ENCODE assay signal across 20 mouse cellular contexts in the genomic region with DNA sequence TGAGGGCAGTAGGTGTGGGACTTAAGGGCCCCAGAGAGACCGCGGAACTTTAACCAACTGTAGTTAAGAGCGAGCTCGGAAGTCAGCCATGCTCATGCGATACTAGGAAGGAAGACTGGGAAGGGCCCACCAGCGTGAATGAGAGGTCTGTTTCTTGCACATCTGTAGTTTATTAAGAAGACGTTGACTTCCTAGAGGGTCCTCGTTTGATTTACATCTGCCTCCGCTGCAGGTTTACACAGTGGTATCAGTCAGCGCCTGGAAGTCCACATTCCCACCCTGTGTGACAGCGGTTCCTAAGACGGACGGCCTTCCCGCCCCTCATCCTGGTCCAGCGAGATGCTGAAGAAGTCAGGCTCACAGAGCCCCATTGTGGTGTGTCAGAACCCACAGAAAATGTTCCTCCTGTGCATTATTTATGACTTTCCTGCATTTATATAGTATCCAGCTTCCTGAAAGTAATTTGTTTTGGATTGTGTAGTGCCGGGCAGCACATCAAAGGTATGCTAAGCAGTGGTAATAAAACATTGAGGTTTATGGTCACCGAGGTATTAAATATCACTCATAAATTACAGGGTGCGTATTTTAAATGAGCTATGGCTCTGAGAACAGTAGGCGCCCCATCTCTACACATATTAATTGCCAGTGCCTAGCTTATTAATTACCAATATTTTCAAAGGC.
DNase-seq lines count a peak whose midpoint lies in the region; ATAC-seq and TF ChIP-seq lines count a peak whose summit lies in the region.
"Had no signal": no experiment of that assay in that cellular context is flagged by ENCODE, and none has a peak within 500 bp of the region (broad histone marks: within the 10 kb centered on the region; RNA-seq: fewer than 3 reads in every experiment).

No protein-coding gene starts in this region.

- no peak overlapping the region for H3K4me2 ChIP-seq in forebrain, embryonic 15.5 days (replicated peaks)
- H3K4me2 ChIP-seq in lung, embryonic 14.5 days = no peak overlapping the region
- H3K4me2 ChIP-seq in lung, postnatal 0 days (replicated peaks; ENCODE audit: low read depth, low read length) = no peak overlapping the region
- H3K4me2 ChIP-seq in limb, embryonic 14.5 days (replicated peaks; ENCODE audit: low read depth, low read length, severe bottlenecking) = peak overlapping the region; percentile 45
- H3K4me2 ChIP-seq: heart, embryonic 13.5 days; hindbrain, embryonic 14.5 days; midbrain, embryonic 13.5 days had no signal

- intact Hi-C loops in heart, adult 2 months (cut with DNase I) = no loop called here

- H3K27me3 ChIP-seq in forebrain, embryonic 10.5 days (ENCODE audit: poor library complexity, severe bottlenecking) = no peaks in the 10 kb centered on the region
- H3K27me3 ChIP-seq in forebrain, embryonic 15.5 days = no peaks in the 10 kb centered on the region
- no peaks in the 10 kb centered on the region for H3K27me3 ChIP-seq in lung, embryonic 14.5 days (ENCODE audit: insufficient read depth, low read length)
- H3K27me3 ChIP-seq in lung, postnatal 0 days (replicated peaks; ENCODE audit: insufficient read depth, low read length) = no peaks in the 10 kb centered on the region; the same call in 1 of the 2 replicates
- no peaks in the 10 kb centered on the region for H3K27me3 ChIP-seq in limb, embryonic 14.5 days (ENCODE audit: control insufficient read depth, insufficient read depth, low read length)
- H3K27me3 ChIP-seq in heart, adult 2 months (ENCODE audit: control insufficient read depth, insufficient read depth, low read length) = no peaks in the 10 kb centered on the region
- H3K27me3 ChIP-seq: CH12.LX; heart, embryonic 13.5 days; midbrain, embryonic 13.5 days had no signal

- no peaks in the 10 kb centered on the region for H3K79me2 ChIP-seq in heart, adult 2 months (replicated peaks; ENCODE audit: control insufficient read depth, insufficient read depth, low read length)

- peaks cover 8% of the 10 kb centered on the region; the same call in 1 of the 2 replicates for H3K4me1 ChIP-seq in forebrain, embryonic 10.5 days
- no peaks in the 10 kb centered on the region for H3K4me1 ChIP-seq in forebrain, embryonic 15.5 days
- no peaks in the 10 kb centered on the region for H3K4me1 ChIP-seq in lung, embryonic 14.5 days (ENCODE audit: insufficient read depth)
- no peaks in the 10 kb centered on the region for H3K4me1 ChIP-seq in lung, postnatal 0 days (ENCODE audit: insufficient read depth, low read depth, low read length)
- peaks cover 9% of the 10 kb centered on the region for H3K4me1 ChIP-seq in limb, embryonic 14.5 days (ENCODE audit: control insufficient read depth, insufficient read depth, low read length)
- no peaks in the 10 kb centered on the region for H3K4me1 ChIP-seq in heart, adult 2 months (ENCODE audit: control insufficient read depth, insufficient read depth, low read length)
- H3K4me1 ChIP-seq: heart, embryonic 13.5 days; midbrain, embryonic 13.5 days had no signal

- H3K27ac ChIP-seq in forebrain, embryonic 10.5 days = peak overlapping the region; percentile 33; the same call in 1 of the 2 replicates
- no peak overlapping the region for H3K27ac ChIP-seq in forebrain, embryonic 15.5 days (replicated peaks)
- H3K27ac ChIP-seq in lung, embryonic 14.5 days (ENCODE audit: low read depth) = no peak overlapping the region
- no peak overlapping the region for H3K27ac ChIP-seq in lung, postnatal 0 days (ENCODE audit: low read length)
- peak overlapping the region; percentile 33; the same call in 1 of the 2 replicates for H3K27ac ChIP-seq in limb, embryonic 14.5 days (replicated peaks; ENCODE audit: low read depth, low read length)
- no peak overlapping the region for H3K27ac ChIP-seq in heart, adult 2 months
- H3K27ac ChIP-seq: heart, embryonic 13.5 days; hindbrain, embryonic 14.5 days; liver, embryonic 14.5 days; midbrain, embryonic 13.5 days had no signal

- H3K36me3 ChIP-seq in forebrain, embryonic 10.5 days (replicated peaks) = no peaks in the 10 kb centered on the region
- H3K36me3 ChIP-seq in forebrain, embryonic 15.5 days = no peaks in the 10 kb centered on the region
- H3K36me3 ChIP-seq in lung, embryonic 14.5 days (ENCODE audit: insufficient read depth) = no peaks in the 10 kb centered on the region
- H3K36me3 ChIP-seq in lung, postnatal 0 days (ENCODE audit: insufficient read depth, low read length) = no peaks in the 10 kb centered on the region
- no peaks in the 10 kb centered on the region for H3K36me3 ChIP-seq in limb, embryonic 14.5 days (ENCODE audit: control insufficient read depth, insufficient read depth, low read length)
- no peaks in the 10 kb centered on the region for H3K36me3 ChIP-seq in heart, adult 2 months (ENCODE audit: control insufficient read depth, insufficient read depth, low read length)
- H3K36me3 ChIP-seq: heart, embryonic 13.5 days; midbrain, embryonic 13.5 days had no signal

- H3K9ac ChIP-seq in forebrain, embryonic 15.5 days (replicated peaks) = no peak overlapping the region
- H3K9ac ChIP-seq in lung, embryonic 14.5 days = no peak overlapping the region
- H3K9ac ChIP-seq in lung, postnatal 0 days (replicated peaks; ENCODE audit: low read depth) = no peak overlapping the region
- no peak overlapping the region for H3K9ac ChIP-seq in limb, embryonic 14.5 days (ENCODE audit: low read depth, low read length, severe bottlenecking)
- H3K9ac ChIP-seq in heart, adult 2 months (ENCODE audit: low read depth, low read length) = no peak overlapping the region
- H3K9ac ChIP-seq: heart, embryonic 13.5 days; hindbrain, embryonic 14.5 days; liver, embryonic 14.5 days; midbrain, embryonic 13.5 days had no signal

- no peak for TF ChIP-seq CTCF in lung, embryonic 14.5 days (IDR thresholded peaks at IDR 0.05; ENCODE audit: low read depth)
- TF ChIP-seq CTCF in lung, postnatal 0 days (IDR thresholded peaks at IDR 0.05) = no peak
- TF ChIP-seq CTCF in heart, adult 2 months (IDR thresholded peaks at IDR 0.05) = no peak

- H3K9me3 ChIP-seq in forebrain, embryonic 10.5 days = no peaks in the 10 kb centered on the region
- H3K9me3 ChIP-seq in forebrain, embryonic 15.5 days = no peaks in the 10 kb centered on the region
- no peaks in the 10 kb centered on the region for H3K9me3 ChIP-seq in lung, embryonic 14.5 days (ENCODE audit: low read depth, low read length)
- no peaks in the 10 kb centered on the region for H3K9me3 ChIP-seq in lung, postnatal 0 days (ENCODE audit: low read length)
- no peaks in the 10 kb centered on the region for H3K9me3 ChIP-seq in limb, embryonic 14.5 days (ENCODE audit: control insufficient read depth, low read length)
- H3K9me3 ChIP-seq: heart, embryonic 13.5 days; midbrain, embryonic 13.5 days had no signal

- no peak for ATAC-seq in forebrain, embryonic 15.5 days (replicated peaks)
- ATAC-seq in lung, embryonic 14.5 days (ENCODE audit: insufficient read depth) = peak; percentile 54; the same call in 1 of the 2 replicates
- ATAC-seq in lung, postnatal 0 days = no peak
- ATAC-seq in limb, embryonic 14.5 days (ENCODE audit: low FRiP score, low read depth) = peak; percentile 85
- ATAC-seq: activated CD4-positive, CD25-positive, alpha-beta regulatory T cell, adult 4 months; forebrain, embryonic 14.5 days; midbrain, embryonic 13.5 days had no signal

- WGBS in forebrain, embryonic 10.5 days = 75% methylated on average over 19 of the region's 19 CpGs
- 83% methylated on average over 19 of the region's 19 CpGs for WGBS in forebrain, embryonic 15.5 days
- 44% methylated on average over 19 of the region's 19 CpGs for WGBS in lung, embryonic 14.5 days
- 58% methylated on average over 19 of the region's 19 CpGs for WGBS in lung, postnatal 0 days
- WGBS in limb, embryonic 14.5 days = 12% methylated on average over 19 of the region's 19 CpGs
- WGBS in heart, adult 2 months = 80% methylated on average over 19 of the region's 19 CpGs

- TF ChIP-seq EP300 in lung, postnatal 0 days (IDR thresholded peaks at IDR 0.05) = no peak
- TF ChIP-seq EP300 in heart, adult 2 months (IDR thresholded peaks at IDR 0.05; ENCODE audit: insufficient read depth, low read depth, low read length) = no peak

- peak; percentile 18 for DNase-seq in forebrain, embryonic 10.5 days (ENCODE audit: extremely low spot score, low spot score)
- no peak for DNase-seq in lung, embryonic 14.5 days
- no peak for DNase-seq in lung, postnatal 0 days (ENCODE audit: low spot score)
- peak; percentile 59 for DNase-seq in limb, embryonic 14.5 days (ENCODE audit: low spot score)
- no peak for DNase-seq in frontal cortex, postnatal 14 days (ENCODE audit: low spot score in 2 of 2)
- no peak for DNase-seq in layer of hippocampus, postnatal 25 days (ENCODE audit: extremely low spot score in 1 of 2, low spot score in 1 of 2)
- DNase-seq in heart, adult 2 months = no peak
- DNase-seq: gastrocnemius, postnatal 10 days; lung, postnatal 36 days; right cerebral cortex, adult 18-20 months; spleen, adult 18-20 months; thymus, postnatal 4 days had no signal

- no peak for TF ChIP-seq POLR2A in limb, embryonic 14.5 days (IDR thresholded peaks at IDR 0.05; ENCODE audit: borderline replicate concordance, extremely low read depth, insufficient read depth, insufficient read length)
- TF ChIP-seq POLR2A in heart, adult 2 months (IDR thresholded peaks at IDR 0.05; ENCODE audit: insufficient read depth, low read depth, low read length) = no peak

- H3K4me3 ChIP-seq in forebrain, embryonic 10.5 days = no peak overlapping the region
- H3K4me3 ChIP-seq in forebrain, embryonic 15.5 days = no peak overlapping the region
- H3K4me3 ChIP-seq in lung, embryonic 14.5 days (ENCODE audit: low read depth, low read length) = no peak overlapping the region
- no peak overlapping the region for H3K4me3 ChIP-seq in lung, postnatal 0 days (ENCODE audit: low read depth, low read length)
- H3K4me3 ChIP-seq in limb, embryonic 14.5 days (replicated peaks; ENCODE audit: low read length) = no peak overlapping the region; the same call in 1 of the 2 replicates
- H3K4me3 ChIP-seq in heart, adult 2 months = no peak overlapping the region
- H3K4me3 ChIP-seq: heart, embryonic 13.5 days; midbrain, embryonic 13.5 days had no signal

Comparison
In these comparisons a context has a peak if more than half of its experiments do, and no peak if none do; other contexts are left out.
1. H3K27ac ChIP-seq: peak in forebrain, embryonic 10.5 days (single experiment) and limb, embryonic 14.5 days (single experiment); none in forebrain, embryonic 15.5 days (single experiment), lung, embryonic 14.5 days (single experiment), lung, postnatal 0 days (single experiment) and heart, adult 2 months (single experiment).
2. ATAC-seq: peak in lung, embryonic 14.5 days (single experiment) and limb, embryonic 14.5 days (single experiment); none in forebrain, embryonic 15.5 days (single experiment) and lung, postnatal 0 days (single experiment).
3. DNase-seq: peak in forebrain, embryonic 10.5 days (single experiment) and limb, embryonic 14.5 days (single experiment); none in lung, embryonic 14.5 days (single experiment), lung, postnatal 0 days (single experiment), frontal cortex, postnatal 14 days (0 of 2), layer of hippocampus, postnatal 25 days (0 of 2) and heart, adult 2 months (0 of 2).